Mouse (Mus musculus): ENCODE results near the gene Omt2b.
"Not testable (repeated sequence)": the region's sequence is repeated elsewhere in the genome, so short reads cannot be mapped to it uniquely, and the experiment has no call there.

Gene Omt2b

DNA sequence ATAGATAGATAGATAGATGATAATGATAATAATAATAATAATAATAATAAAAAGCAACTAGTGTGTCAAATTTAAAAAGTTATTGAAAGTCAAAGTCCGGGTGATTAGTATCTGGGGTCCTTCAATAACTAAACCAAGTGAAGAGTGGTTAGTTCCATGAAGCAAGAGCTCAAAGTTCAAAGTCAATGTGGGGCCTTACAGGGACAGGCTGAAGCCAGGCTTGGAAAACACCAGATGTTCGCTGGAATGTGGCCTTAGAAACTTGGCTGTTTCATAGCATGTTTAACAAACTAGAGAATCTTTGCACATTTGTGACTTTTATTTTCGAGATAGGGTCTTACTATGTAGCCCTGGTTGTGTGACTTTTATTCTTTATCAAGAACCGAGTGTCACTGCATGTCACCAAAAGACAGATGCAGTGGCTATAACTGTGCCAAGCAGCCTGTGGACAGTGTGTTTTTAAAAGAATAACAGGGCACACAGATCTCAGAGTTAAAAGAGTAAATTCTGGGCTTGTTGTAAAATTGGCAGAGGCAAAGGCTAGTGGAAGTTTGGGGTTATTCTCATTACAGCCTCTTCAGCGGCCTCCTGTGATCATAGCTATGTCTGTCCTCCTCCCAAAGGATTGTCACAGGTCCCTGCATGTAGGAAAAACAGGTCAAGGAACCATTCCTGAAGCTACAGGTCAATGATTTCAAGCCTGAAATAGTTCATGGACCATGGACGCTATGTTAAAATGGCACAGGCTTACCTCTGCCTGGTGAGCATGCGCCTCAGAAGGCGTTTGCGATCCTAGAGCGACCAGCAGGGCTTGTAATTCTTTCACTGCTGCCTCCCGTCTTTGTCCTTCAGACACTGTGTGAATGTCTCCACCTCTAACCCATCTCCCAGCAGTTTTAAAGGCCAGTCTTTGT, 27.5 kb downstream of the Omt2b start:
- DNase-seq: no peak

DNA sequence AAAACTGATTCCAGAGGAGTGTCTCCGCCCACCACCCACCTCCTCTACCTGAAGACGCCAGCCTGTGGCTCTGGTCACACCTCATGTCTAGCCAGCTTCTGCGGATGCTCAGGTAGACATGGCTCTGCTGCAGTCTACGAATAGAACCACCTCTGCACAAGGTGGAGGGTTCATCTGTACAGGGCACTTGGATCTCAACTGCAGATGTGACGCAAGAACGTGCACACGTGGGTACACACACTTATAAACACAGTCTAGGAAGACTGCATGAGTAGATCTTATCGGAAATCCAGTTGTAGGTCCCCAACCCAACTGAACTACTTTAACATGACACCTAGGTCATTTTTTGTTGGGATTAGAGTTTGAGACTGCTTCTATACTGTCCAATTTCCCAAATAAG, 28.2 kb downstream of the Omt2b start, which contains the start of gene Gsta2:
TSS of gene Gsta2 (minus strand) at position 178 of the 400 bp plus-strand sequence.
- no peak for DNase-seq

- peak; percentile 13 for DNase-seq
These were observed 30.7 kb downstream of the Omt2b start for GRCm38 (mm10) chr9:78358053-78358452.

DNA sequence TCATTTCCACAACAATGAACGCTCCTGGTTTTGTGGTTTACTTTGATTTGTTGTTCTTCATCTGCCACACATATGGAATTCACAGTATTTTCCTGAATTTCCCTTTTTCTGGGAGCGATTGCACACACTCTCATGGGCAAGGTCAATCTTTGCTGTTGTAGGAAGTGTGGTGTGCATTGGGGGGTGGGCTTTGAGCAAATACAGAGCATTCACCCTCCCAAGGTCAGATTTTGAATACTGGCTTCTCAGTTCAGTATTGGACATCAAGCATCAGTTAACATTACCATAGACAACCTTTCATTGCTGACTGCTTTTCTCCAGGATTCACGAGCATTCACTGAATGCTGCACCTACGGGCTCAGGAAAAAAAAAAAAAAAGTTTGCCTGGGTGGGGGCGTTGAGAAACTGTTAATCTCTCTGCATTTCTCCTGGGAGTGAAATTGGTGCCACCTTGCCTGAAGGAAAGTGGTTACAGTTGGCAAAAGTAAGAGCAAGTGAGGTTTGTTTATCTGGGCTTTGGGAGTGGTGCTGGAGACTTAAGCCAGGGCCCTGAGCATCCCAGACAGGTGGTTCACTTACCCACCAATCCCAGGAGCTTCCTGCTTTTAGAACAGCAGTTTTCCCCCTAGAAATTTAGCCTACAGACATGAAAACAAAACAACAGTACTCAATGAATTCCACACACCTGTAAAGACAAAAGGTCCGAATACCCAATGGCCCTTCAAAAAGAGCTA, 32.5 kb downstream of the Omt2b start:
- DNase-seq: no peak

DNA sequence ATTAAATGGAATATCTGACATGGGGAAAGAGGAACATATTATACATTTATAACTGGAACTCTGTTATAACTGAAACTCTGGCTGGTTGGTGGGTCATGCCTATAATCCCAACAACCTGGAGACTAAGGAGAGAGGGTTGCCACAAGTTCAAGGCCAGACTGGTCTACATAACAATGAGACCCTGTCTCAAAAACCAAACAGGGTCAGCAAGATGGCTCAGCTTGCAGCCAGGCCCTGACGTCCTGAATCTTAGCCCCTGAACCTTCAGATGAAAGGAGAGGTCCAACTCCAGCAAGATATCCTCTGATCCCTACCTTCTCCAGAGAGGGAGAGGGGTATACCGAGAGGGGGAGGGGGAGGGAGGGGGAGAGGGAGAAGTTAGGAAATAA, 33.1 kb downstream of the Omt2b start:
- no peak for DNase-seq

GRCm38 (mm10) chr9:78363374-78363773, 36.0 kb downstream of the Omt2b start:
- DNase-seq: no peak

DNA sequence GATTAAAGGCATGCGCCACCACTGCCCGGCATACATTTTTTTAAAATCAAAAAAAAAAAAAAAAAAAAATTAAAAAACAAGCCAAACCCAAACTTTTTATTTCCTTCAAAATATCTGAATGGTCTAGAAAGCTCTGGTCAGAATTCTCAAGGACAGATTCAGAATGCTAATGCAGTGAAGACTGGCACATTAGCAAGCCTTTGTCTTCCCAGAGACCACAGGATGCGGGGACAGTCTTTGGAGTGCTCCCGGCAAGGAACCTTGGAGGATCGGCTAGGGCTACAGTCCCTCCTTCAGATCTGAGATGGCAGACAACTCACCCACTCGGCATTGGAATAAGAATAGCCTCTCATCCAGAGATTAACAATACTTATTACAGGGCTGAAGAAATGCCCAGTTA, 37.3 kb downstream of the Omt2b start:
- no peak for DNase-seq

GRCm38 (mm10) chr9:78365850-78366544, 38.6 kb downstream of the Omt2b start:
- no peak for DNase-seq

DNA sequence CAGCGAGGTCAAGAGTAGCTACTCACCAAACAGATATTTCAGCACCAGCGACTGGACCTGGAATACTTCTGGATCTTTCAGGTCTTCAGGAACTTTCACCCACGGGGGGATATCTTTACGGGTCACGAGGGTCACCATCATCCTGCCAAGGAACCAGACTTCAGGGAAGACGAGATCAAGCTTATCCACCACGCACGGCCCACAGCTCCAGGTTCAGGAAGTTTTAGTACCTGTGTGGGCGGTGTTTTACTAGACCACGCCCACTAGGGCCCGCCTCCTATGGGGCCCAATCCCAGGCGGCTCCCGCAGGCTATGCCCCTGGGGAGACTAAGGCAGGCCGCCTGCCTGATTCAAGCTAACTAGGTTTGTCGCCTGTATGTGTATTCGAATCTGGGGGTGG, 40.6 kb downstream of the Omt2b start, which contains the start of gene Dppa5a:
TSS of gene Dppa5a (minus strand) at position 219 of the 400 bp plus-strand sequence.
- not testable (repeated sequence) for DNase-seq

GRCm38 (mm10) chr9:78368671-78369293, 41.4 kb downstream of the Omt2b start:
- DNase-seq: no peak

- no peak for DNase-seq
These were observed 42.0 kb downstream of the Omt2b start for GRCm38 (mm10) chr9:78369349-78369748.

DNA sequence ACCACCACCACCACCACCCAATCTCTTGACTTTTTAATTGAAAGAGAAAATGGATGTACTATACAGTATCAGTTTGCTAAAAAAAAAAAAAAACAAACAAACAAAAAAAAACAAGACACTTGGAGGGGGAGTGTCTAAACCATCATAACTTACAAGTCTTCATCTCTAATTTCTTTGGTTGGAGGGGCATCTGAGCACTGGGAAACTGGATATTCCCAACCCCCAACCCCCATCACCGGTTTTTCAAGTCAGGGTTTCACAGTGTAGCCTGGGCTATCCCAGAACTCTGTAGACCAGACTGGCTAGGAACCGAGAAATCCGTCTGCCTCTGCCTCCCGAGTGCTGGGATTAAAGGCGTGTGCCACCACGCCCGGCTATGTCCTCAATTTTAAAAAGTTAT, 42.4 kb downstream of the Omt2b start:
- DNase-seq: no peak

- DNase-seq: no peak
These were observed 44.1 kb downstream of the Omt2b start for GRCm38 (mm10) chr9:78371441-78371840.

DNA sequence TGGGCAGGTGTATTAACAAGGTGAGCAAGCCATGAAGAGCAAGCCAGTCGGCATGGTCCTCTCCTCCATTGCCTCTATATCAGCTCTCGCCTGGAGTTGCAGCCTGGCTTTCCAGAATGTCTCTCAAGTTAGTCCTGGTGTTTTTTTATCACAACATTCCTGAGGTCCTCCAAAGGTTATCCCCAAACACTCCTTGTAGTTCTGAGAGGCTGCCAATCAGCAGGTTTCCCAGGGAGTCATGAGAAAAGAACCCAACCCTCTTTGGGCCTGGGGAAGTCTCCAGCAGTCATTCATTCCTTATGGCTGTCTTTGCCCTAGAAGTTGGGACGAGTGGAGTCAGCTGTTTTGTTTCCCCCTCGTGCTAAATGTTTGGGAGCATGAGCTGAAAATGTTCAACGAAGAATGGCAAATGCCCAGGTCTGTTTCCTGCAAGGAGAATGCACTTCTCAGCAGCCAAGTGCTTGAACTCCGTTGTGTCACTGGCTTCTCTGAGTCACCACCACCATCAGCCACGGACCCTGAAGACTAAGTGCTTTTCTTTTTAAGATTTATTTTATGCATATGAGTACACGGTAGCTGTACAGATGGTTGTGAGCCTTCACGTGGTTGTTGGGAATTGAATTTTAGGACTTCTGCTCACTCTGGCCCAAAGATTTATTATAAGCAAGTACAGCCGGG, 45.6 kb downstream of the Omt2b start:
- no peak for DNase-seq

DNA sequence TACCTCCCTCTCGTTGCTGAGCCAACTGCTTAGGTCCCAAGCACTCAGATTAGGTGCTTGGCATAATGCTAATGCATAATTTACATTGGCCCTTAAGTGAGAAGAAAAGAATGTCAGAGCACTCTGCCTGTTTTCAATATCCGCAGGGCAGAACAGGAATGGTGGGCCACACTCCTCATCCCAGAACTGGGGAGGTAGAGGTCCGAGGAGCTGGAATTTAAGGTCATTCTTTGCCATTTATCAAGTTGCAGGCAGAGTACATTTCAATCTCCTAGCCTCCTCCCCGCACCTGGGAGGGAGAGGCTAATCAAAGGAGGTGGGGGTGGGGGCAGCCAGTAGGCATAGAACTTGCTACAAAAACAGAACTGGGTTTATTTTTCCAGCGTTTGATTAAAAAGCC, 47.0 kb downstream of the Omt2b start:
- no peak for DNase-seq

GRCm38 (mm10) chr9:78374885-78375389, 47.5 kb downstream of the Omt2b start:
- no peak for DNase-seq

DNA sequence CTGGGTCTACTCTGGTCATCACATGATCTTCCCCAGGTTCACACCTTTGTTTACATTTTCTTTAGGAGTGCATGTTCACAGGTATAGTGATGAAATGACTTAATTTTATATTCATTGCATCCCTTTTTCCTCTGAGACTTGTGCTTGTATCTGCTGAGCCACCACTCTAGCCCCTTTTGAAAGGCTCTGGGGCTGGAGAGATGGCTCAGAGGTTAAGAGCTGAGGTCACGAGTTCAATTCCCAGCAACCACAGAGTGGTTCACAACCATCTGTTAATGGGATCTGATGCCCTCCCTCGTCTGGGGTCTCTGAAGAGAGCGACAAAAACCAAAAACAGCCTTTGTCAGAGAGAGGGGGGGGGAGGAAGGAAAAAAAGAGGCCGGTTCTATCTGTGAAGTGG, 48.1 kb downstream of the Omt2b start:
- no peak for DNase-seq

- no peak for DNase-seq
These were observed 50.2 kb downstream of the Omt2b start for GRCm38 (mm10) chr9:78377546-78377945.

GRCm38 (mm10) chr9:78378113-78378785, 50.9 kb downstream of the Omt2b start, which contains the start of gene Ooep:
Gene Ooep, minus strand, starts transcription at chr9:78378725.
- DNase-seq: peak; percentile 28

Data from right cerebral cortex, postnatal 25 days (tissue).